ENCODE assay signal across 7 mouse cellular contexts in genomic region chr13:74317170-74317849, GRCm38 (mm10). TPM values are rescaled to one million over a fixed set of nuclear protein-coding genes. Genes with fewer than 3 reads are reported as not detected.
DNase-seq lines count a peak whose midpoint lies in the region; ATAC-seq lines count a peak whose summit lies in the region.

Pdcd6 (minus strand) TSS chr13:74317580.

- ATAC-seq in embryonic facial prominence, embryonic 12.5 days (ENCODE audit: insufficient number of reproducible peaks, insufficient read depth, low FRiP score, low TSS enrichment): peak; percentile 100
- peak; percentile 100 for ATAC-seq in limb, embryonic 11.5 days (ENCODE audit: insufficient number of reproducible peaks, low FRiP score, low TSS enrichment, low read depth)
- ATAC-seq in midbrain, embryonic 14.5 days (ENCODE audit: low FRiP score, low TSS enrichment): peak; percentile 96

- peak within 1 kb of the TSS; percentile 85 for H3K9ac ChIP-seq in embryonic facial prominence, embryonic 12.5 days
- peak within 1 kb of the TSS; percentile 70 for H3K9ac ChIP-seq in limb, embryonic 11.5 days (ENCODE audit: low read length)
- peak within 1 kb of the TSS; percentile 85 for H3K9ac ChIP-seq in midbrain, embryonic 14.5 days (replicated peaks; ENCODE audit: low read length)

- H3K4me2 ChIP-seq in embryonic facial prominence, embryonic 12.5 days (replicated peaks): peak within 1 kb of the TSS; percentile 78
- peak within 1 kb of the TSS; percentile 48 for H3K4me2 ChIP-seq in limb, embryonic 11.5 days (ENCODE audit: low read depth, severe bottlenecking)
- peak within 1 kb of the TSS; percentile 83 for H3K4me2 ChIP-seq in midbrain, embryonic 14.5 days (ENCODE audit: low read length)

- DNase-seq in adrenal gland, postnatal 25 days: peak; percentile 92
- peak; percentile 100 for DNase-seq in heart, adult 11 months
- peak; percentile 94 for DNase-seq in kidney, adult 18-20 months
- peak; percentile 94 for DNase-seq in limb, embryonic 11.5 days (ENCODE audit: low spot score)
- peak; percentile 93 for DNase-seq in midbrain, embryonic 14.5 days
- peak; percentile 85 to 87 for DNase-seq in spleen, adult 18-20 months

- no peaks in the 10 kb centered on the region for H3K9me3 ChIP-seq in embryonic facial prominence, embryonic 12.5 days
- H3K9me3 ChIP-seq in limb, embryonic 11.5 days (ENCODE audit: control insufficient read depth, low read length): no peaks in the 10 kb centered on the region
- no peaks in the 10 kb centered on the region for H3K9me3 ChIP-seq in midbrain, embryonic 14.5 days (ENCODE audit: control insufficient read depth, low read length)

- peak within 1 kb of the TSS; percentile 87 for H3K4me3 ChIP-seq in embryonic facial prominence, embryonic 12.5 days
- peak within 1 kb of the TSS; percentile 67 for H3K4me3 ChIP-seq in limb, embryonic 11.5 days (ENCODE audit: low read depth, low read length)
- peak within 1 kb of the TSS; percentile 84 for H3K4me3 ChIP-seq in midbrain, embryonic 14.5 days (replicated peaks; ENCODE audit: low read depth, low read length)

- H3K27me3 ChIP-seq in embryonic facial prominence, embryonic 12.5 days: no peaks in the 10 kb centered on the region
- no peaks in the 10 kb centered on the region for H3K27me3 ChIP-seq in limb, embryonic 11.5 days (ENCODE audit: control insufficient read depth, insufficient read depth, low read length)
- no peaks in the 10 kb centered on the region for H3K27me3 ChIP-seq in midbrain, embryonic 14.5 days (ENCODE audit: control insufficient read depth, insufficient read depth, low read length)

- peaks cover 18% of the 10 kb centered on the region for H3K36me3 ChIP-seq in embryonic facial prominence, embryonic 12.5 days
- peaks cover 8% of the 10 kb centered on the region; the same call in 1 of the 2 replicates for H3K36me3 ChIP-seq in limb, embryonic 11.5 days (ENCODE audit: control insufficient read depth, insufficient read depth, low read length)
- peaks cover 34% of the 10 kb centered on the region for H3K36me3 ChIP-seq in midbrain, embryonic 14.5 days (ENCODE audit: control insufficient read depth, insufficient read depth, low read length)

- peak within 1 kb of the TSS; percentile 60 for H3K27ac ChIP-seq in embryonic facial prominence, embryonic 12.5 days
- H3K27ac ChIP-seq in limb, embryonic 11.5 days (replicated peaks; ENCODE audit: low read depth, low read length): no peak within 1 kb of the TSS
- H3K27ac ChIP-seq in midbrain, embryonic 14.5 days (replicated peaks; ENCODE audit: low read depth, low read length): peak within 1 kb of the TSS; percentile 61

- WGBS in embryonic facial prominence, embryonic 12.5 days: under 1% methylated on average over 36 of the region's 36 CpGs
- under 1% methylated on average over 36 of the region's 36 CpGs for WGBS in limb, embryonic 11.5 days
- WGBS in midbrain, embryonic 14.5 days: under 1% methylated on average over 36 of the region's 36 CpGs

- peaks cover 5% of the 10 kb centered on the region for H3K4me1 ChIP-seq in embryonic facial prominence, embryonic 12.5 days
- peaks cover 3% of the 10 kb centered on the region; the same call in 1 of the 2 replicates for H3K4me1 ChIP-seq in limb, embryonic 11.5 days (ENCODE audit: control insufficient read depth, insufficient read depth, low read length)
- peaks cover 10% of the 10 kb centered on the region for H3K4me1 ChIP-seq in midbrain, embryonic 14.5 days (ENCODE audit: control insufficient read depth, insufficient read depth, low read length)

RNA-seq across cellular contexts. Expression of gene Pdcd6, which starts in this region (rescaled TPM):
- 147 and 161 TPM in 2 replicates for total RNA-seq in adrenal gland, postnatal 25 days (2021)
- 131 and 133 TPM in 2 replicates for polyA plus RNA-seq in embryonic facial prominence, embryonic 12.5 days (2016; fragmentation: Nextera tagmentation; extraction: Ambion mirVana)
- 130 and 137 TPM in 2 replicates for polyA plus RNA-seq in limb, embryonic 11.5 days (2014; fragmentation: Nextera tagmentation; extraction: Ambion mirVana)
- 126 and 131 TPM in 2 replicates for polyA plus RNA-seq in midbrain, embryonic 14.5 days (2014; fragmentation: Nextera tagmentation; extraction: Ambion mirVana)
